Mouse (Mus musculus): ENCODE results near the gene Ccdc65. TPM values are rescaled to one million over a fixed set of nuclear protein-coding genes. Genes with fewer than 3 reads are reported as not detected.
"Not testable (repeated sequence)": the region's sequence is repeated elsewhere in the genome, so short reads cannot be mapped to it uniquely, and the experiment has no call there.

The Ccdc65 gene
- polyA plus RNA-seq, 1 experiment from 2014 or later = 0.28 TPM

- peak; percentile 51 for DNase-seq
- TF ChIP-seq CTCF (IDR thresholded peaks at IDR 0.05; ENCODE audit: low read depth) = peak; percentile 68
- H3K4me3 ChIP-seq (ENCODE audit: low read depth, low read length) = no peak overlapping the region
- H3K36me3 ChIP-seq (ENCODE audit: insufficient read depth) = peaks cover 67% of the 10 kb centered on the region
- no peaks in the 10 kb centered on the region for H3K27me3 ChIP-seq (ENCODE audit: insufficient read depth, low read length)
- peak; percentile 53 for ATAC-seq (ENCODE audit: insufficient read depth)
- no peak overlapping the region for H3K27ac ChIP-seq (ENCODE audit: low read depth)
- H3K9me3 ChIP-seq (ENCODE audit: low read depth, low read length) = no peaks in the 10 kb centered on the region
- H3K9ac ChIP-seq = no peak overlapping the region
- H3K4me1 ChIP-seq (ENCODE audit: insufficient read depth) = no peaks in the 10 kb centered on the region
- H3K4me2 ChIP-seq = no peak overlapping the region
Observed at GRCm38 (mm10) chr15:98737881-98738280, 29.9 kb downstream of the Ccdc65 start.

GRCm38 (mm10) chr15:98738796-98739195 lies 30.8 kb downstream of the Ccdc65 start:
- no peaks in the 10 kb centered on the region for H3K9me3 ChIP-seq (ENCODE audit: low read depth, low read length)
- H3K36me3 ChIP-seq (ENCODE audit: insufficient read depth) = peaks cover 67% of the 10 kb centered on the region
- 55% methylated on average over 4 of the region's 4 CpGs for WGBS
- H3K27me3 ChIP-seq (ENCODE audit: insufficient read depth, low read length) = no peaks in the 10 kb centered on the region
- H3K27ac ChIP-seq (ENCODE audit: low read depth) = peak overlapping the region; percentile 42; the same call in 1 of the 2 replicates
- H3K4me2 ChIP-seq = no peak overlapping the region
- DNase-seq (peak; percentile 30), ATAC-seq (ENCODE audit: insufficient read depth) (no peak)
- TF ChIP-seq CTCF (IDR thresholded peaks at IDR 0.05; ENCODE audit: low read depth) = no peak
- no peaks in the 10 kb centered on the region for H3K4me1 ChIP-seq (ENCODE audit: insufficient read depth)
- no peak overlapping the region for H3K4me3 ChIP-seq (ENCODE audit: low read depth, low read length)
- no peak overlapping the region for H3K9ac ChIP-seq

DNA sequence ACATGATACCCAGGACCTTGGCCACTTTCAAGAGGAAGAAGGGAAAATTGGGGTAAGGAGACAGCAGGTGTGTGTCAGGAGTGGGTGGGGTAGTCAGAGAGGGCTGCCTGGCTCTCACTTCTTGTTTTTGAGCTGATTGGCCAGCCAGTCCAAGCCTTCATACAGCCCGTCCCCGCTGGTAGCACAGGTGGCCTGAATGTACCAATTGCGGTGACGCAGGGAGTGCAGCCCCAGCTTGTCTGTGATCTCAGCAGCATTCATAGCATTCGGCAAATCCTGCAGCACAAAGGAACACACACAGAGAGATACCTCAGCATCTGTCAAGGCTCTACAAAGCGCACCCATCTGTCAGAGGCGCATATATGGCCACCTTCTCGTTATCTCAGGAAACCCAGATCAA lies 32.2 kb downstream of the Ccdc65 start:
- ATAC-seq (ENCODE audit: insufficient read depth) (no peak), DNase-seq (no peak)
- Histone ChIP-seq H3K9me3 (ENCODE audit: low read depth, low read length) (no peaks in the 10 kb centered on the region), H3K27me3 (ENCODE audit: insufficient read depth, low read length) (no peaks in the 10 kb centered on the region), H3K27ac (ENCODE audit: low read depth) (no peak overlapping the region), H3K4me2 (no peak overlapping the region), H3K36me3 (ENCODE audit: insufficient read depth) (peaks cover 64% of the 10 kb centered on the region), H3K4me1 (ENCODE audit: insufficient read depth) (no peaks in the 10 kb centered on the region), H3K4me3 (ENCODE audit: low read depth, low read length) (no peak overlapping the region), H3K9ac (no peak overlapping the region)
- 86% methylated on average over 8 of the region's 8 CpGs for WGBS
- TF ChIP-seq CTCF (IDR thresholded peaks at IDR 0.05; ENCODE audit: low read depth) = no peak

DNA sequence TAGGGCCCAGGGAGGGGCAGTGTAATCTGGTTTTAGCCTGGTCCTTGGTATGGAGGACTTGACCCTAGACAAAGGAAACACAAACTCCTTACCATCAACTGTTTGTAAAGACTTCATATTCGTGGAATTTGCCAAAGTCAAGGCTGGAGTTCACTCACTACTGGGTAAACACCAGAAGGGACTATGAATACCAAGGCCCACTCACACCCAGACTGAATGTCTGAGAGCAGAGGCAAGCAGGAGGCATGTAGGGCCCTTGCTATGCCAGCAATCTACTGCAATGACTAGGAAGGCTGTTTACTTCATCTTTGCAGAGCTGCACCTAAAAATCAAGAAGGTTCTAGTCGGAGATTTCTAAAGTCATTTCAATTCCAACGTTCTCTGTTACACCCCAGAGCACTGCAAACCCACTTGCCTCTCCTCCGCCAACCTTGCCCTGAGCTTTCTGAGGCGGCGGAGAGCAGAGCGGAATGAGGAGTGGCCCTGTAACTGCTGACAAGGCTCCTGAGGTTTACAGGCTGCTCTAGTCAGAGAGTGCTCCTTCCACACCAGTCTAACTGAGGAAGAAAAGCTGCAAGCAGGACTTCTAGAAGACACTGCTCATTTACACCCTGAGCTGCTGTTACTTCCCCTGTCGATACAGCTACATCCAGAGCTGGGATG lies 34.9 kb downstream of the Ccdc65 start:
- H3K4me1 ChIP-seq (ENCODE audit: insufficient read depth) = no peaks in the 10 kb centered on the region
- H3K36me3 ChIP-seq (ENCODE audit: insufficient read depth) = peaks cover 41% of the 10 kb centered on the region
- 72% methylated on average over 8 of the region's 8 CpGs for WGBS
- no peak overlapping the region for H3K4me2 ChIP-seq
- H3K27me3 ChIP-seq (ENCODE audit: insufficient read depth, low read length) = no peaks in the 10 kb centered on the region
- TF ChIP-seq CTCF (IDR thresholded peaks at IDR 0.05; ENCODE audit: low read depth) = no peak
- ATAC-seq (ENCODE audit: insufficient read depth) = peak; percentile 47
- H3K27ac ChIP-seq (ENCODE audit: low read depth) = peak overlapping the region; percentile 88
- peak; percentile 34 for DNase-seq
- no peak overlapping the region for H3K4me3 ChIP-seq (ENCODE audit: low read depth, low read length)
- no peaks in the 10 kb centered on the region for H3K9me3 ChIP-seq (ENCODE audit: low read depth, low read length)
- H3K9ac ChIP-seq = no peak overlapping the region

DNA sequence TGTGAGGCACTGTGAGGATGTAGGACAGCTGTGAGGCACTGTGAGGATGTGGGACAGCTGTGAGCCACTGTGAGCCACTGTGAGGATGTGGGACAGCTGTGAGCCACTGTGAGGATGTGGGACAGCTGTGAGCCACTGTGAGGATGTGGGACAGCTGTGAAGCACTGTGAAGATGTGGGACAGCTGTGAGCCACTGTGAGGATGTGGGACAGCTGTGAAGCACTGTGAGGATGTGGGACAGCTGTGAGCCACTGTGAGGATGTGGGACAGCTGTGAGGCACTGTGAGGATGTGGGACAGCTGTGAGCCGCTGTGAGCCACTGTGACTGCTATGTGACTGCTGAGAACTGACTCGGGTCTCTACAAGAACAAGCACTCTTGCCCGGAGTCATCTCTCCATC lies 35.9 kb downstream of the Ccdc65 start:
- ATAC-seq (ENCODE audit: insufficient read depth); H3K4me2 ChIP-seq; H3K9ac ChIP-seq; H3K9me3 ChIP-seq (ENCODE audit: low read depth, low read length); H3K4me1 ChIP-seq (ENCODE audit: insufficient read depth); H3K4me3 ChIP-seq (ENCODE audit: low read depth, low read length); H3K27me3 ChIP-seq (ENCODE audit: insufficient read depth, low read length): not testable (repeated sequence)
- peak; percentile 27 for DNase-seq
- 0 out of 2 replicates have a peak overlapping the region, but pooled peaks have one; percentile 88 for H3K27ac ChIP-seq (ENCODE audit: low read depth)
- peaks cover 37% of the 10 kb centered on the region for H3K36me3 ChIP-seq (ENCODE audit: insufficient read depth)
- 81% methylated on average over 3 of the region's 3 CpGs for WGBS

DNA sequence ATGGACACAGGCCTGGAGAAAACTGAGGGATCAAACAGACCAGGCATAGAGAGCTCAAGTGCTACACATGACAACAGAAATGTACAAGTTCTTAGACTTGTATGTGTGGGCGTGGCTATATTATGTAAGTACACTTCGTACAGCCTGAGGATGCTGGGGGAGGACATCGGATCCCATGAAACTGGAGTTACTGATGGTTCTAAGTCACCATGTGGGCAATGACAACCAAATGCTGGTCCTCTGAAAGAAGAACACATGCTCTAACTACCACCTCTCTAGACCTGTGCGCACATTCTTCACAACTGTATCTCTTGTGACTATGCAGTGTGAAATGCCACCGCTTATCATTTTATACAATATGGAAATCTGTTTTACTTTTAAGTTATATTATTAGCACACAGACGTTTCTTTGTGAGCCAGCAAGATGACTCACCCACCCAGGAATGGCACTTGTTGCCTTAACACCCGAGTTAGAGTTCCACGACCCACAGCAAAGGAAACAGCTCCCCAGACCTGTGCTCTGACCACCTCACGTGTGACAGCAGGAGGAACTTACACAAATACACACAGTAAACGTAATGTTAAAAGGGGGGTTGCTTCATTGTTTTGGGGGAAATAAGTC lies 38.4 kb downstream of the Ccdc65 start:
- H3K4me3 ChIP-seq (ENCODE audit: low read depth, low read length) = no peak overlapping the region
- no peaks in the 10 kb centered on the region for H3K9me3 ChIP-seq (ENCODE audit: low read depth, low read length)
- H3K27me3 ChIP-seq (ENCODE audit: insufficient read depth, low read length) = no peaks in the 10 kb centered on the region
- no peak overlapping the region for H3K4me2 ChIP-seq
- 73% methylated on average over 10 of the region's 10 CpGs for WGBS
- peaks cover 14% of the 10 kb centered on the region; the same call in 1 of the 2 replicates for H3K36me3 ChIP-seq (ENCODE audit: insufficient read depth)
- no peak overlapping the region for H3K9ac ChIP-seq
- ATAC-seq (ENCODE audit: insufficient read depth) = no peak
- no peaks in the 10 kb centered on the region for H3K4me1 ChIP-seq (ENCODE audit: insufficient read depth)
- no peak for TF ChIP-seq CTCF (IDR thresholded peaks at IDR 0.05; ENCODE audit: low read depth)
- DNase-seq = no peak
- H3K27ac ChIP-seq (ENCODE audit: low read depth) = no peak overlapping the region

DNA sequence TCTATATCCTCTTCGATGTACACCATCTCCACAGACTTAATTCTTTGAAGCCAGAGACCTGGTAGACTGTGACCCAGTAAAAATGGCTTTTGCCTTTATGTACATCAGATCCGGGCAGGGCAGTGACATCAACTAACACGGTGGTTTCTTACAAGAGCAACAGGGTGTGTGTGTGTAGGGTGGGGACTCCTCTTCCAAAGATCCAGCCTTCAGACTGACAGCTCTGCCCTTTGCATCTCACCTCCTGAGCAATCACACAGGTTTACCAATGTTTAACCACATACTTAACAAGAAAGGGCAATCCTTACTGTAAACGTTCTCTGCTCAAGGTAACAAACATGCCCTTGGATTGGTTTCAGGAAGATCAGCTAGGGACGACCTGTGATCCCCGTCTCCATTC lies 39.3 kb downstream of the Ccdc65 start:
- no peak for TF ChIP-seq CTCF (IDR thresholded peaks at IDR 0.05; ENCODE audit: low read depth)
- 65% methylated on average over 6 of the region's 6 CpGs for WGBS
- Histone ChIP-seq H3K9me3 (ENCODE audit: low read depth, low read length) (no peaks in the 10 kb centered on the region), H3K4me1 (ENCODE audit: insufficient read depth) (no peaks in the 10 kb centered on the region), H3K36me3 (ENCODE audit: insufficient read depth) (peaks cover 5% of the 10 kb centered on the region; the same call in 1 of the 2 replicates), H3K4me2 (no peak overlapping the region), H3K27ac (ENCODE audit: low read depth) (no peak overlapping the region), H3K27me3 (ENCODE audit: insufficient read depth, low read length) (no peaks in the 10 kb centered on the region), H3K9ac (no peak overlapping the region), H3K4me3 (ENCODE audit: low read depth, low read length) (no peak overlapping the region)
- ATAC-seq (ENCODE audit: insufficient read depth) (no peak), DNase-seq (no peak)
